Mouse (Mus musculus) forebrain, embryonic 16.5 days (tissue): ENCODE results near the gene Cbx4. TPM values are rescaled to one million over a fixed set of nuclear protein-coding genes. Genes with fewer than 3 reads are reported as not detected.

Experiments
- ATAC-seq: fragments of 200-750 bp; cut with Nextera tagmentation; 2 replicates; pipeline ENCODE4 v1.8.0; 2017; ENCODE audit warnings: mild to moderate bottlenecking, moderate library complexity
- H3K27ac ChIP-seq: fragments of 300-500 bp; sonication (generic); 2 replicates; pipeline ENCODE4 v1.5.1; 2014; ENCODE audit warnings: low read length, control low read depth
- H3K27me3 ChIP-seq: fragments of 300-500 bp; sonication (generic); replicated peaks from 2 replicates; pipeline ENCODE4 v1.6.1; 2014; ENCODE audit warnings: low read length; ENCODE audit not compliant: control insufficient read depth, insufficient read depth
- H3K36me3 ChIP-seq: fragments of 300-500 bp; sonication (generic); 2 replicates; pipeline ENCODE4 v1.6.1; 2014; ENCODE audit not compliant: control insufficient read depth, insufficient read depth
- H3K4me1 ChIP-seq: fragments of 300-500 bp; sonication (generic); replicated peaks from 2 replicates; pipeline ENCODE4 v1.6.1; 2014; ENCODE audit warnings: low read length; ENCODE audit not compliant: control insufficient read depth, insufficient read depth
- H3K4me2 ChIP-seq: fragments of 300-500 bp; sonication (generic); 2 replicates; pipeline ENCODE4 v1.6.1; 2014; ENCODE audit warnings: mild to moderate bottlenecking, low read length, control low read depth
- H3K4me3 ChIP-seq: fragments of 300-500 bp; sonication (generic); replicated peaks from 2 replicates; pipeline ENCODE4 v1.5.1; 2014; ENCODE audit warnings: mild to moderate bottlenecking, low read length, control low read depth
- H3K9ac ChIP-seq: fragments of 300-500 bp; sonication (generic); replicated peaks from 2 replicates; pipeline ENCODE4 v1.6.1; 2014; ENCODE audit warnings: low read depth, low read length, control low read depth
- H3K9me3 ChIP-seq: fragments of 300-500 bp; sonication (generic); 2 replicates; pipeline ENCODE4 v1.6.1; 2016; ENCODE audit warnings: low read length; ENCODE audit not compliant: control insufficient read depth
- WGBS: fragments of 180-500 bp; shearing (Covaris S2); extraction: QIAGEN DNeasy Blood & Tissue Kit; methylation state at CpG from one replicate; pipeline ENCODE4 v1.1.7; 2014; 5-methylcytosine and 5-hydroxymethylcytosine counted together
- polyA plus RNA-seq: library from polyadenylated mRNA; unstranded; fragments of >200 nt; fragmentation: Nextera tagmentation; extraction: Ambion mirVana; gene quantifications from 2 replicates; pipeline ENCODE4 v1.2.1, GENCODE M21; 2015

Gene Cbx4
- 18.1 and 18.5 TPM in 2 replicates for polyA plus RNA-seq

DNA sequence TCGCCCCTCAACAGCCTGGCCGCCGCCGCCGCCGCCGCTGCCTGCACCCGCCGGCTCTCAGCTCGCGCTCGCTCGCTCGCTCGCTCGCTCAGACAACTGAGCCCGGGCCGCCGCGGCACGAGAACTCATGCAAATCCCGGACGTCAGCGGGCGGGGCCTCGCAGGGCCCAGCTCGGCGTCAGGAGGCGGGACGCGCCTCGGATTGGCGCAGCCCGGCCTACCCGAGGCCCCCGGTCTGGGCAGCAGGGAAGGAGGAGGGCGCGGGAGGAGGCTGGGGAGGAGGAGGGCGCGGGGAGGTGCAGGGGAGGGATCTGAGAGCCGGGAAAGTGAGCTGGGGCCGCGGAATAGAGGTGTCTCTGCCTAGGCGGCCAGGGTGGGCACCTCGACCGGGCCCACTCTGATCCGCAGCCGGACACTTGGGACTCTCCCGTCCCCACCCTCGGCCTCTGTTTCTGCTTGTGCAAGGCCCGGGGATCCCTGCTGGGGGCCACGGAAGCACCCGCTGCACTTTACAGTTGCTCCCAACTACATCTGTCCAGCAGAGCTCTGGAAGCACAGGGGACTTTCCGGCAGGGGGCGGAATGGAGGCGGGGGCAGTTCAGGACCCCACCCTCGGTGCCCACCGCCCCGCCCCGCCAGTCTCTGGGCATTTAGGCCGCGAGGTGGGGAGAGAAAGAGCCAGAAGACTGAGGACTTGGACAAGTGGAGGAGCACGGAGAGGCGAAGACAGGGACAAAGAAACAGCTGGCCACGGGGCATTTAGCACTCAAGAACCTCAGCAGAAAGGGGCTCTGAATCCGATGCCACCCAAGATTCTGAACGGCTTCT lies at the start of gene Cbx4:
TSS of gene Cbx4 (minus strand) at position 78 of the 828 bp plus-strand sequence.
- under 1% methylated on average over 62 of the region's 67 CpGs for WGBS
- ATAC-seq, result peak; percentile 92
- peaks cover 63% of the 10 kb centered on the region for H3K4me1 ChIP-seq
- H3K27me3 ChIP-seq, result peaks cover 26% of the 10 kb centered on the region
- peak within 1 kb of the TSS; percentile 99 for H3K27ac ChIP-seq
- peak within 1 kb of the TSS; percentile 93 for H3K9ac ChIP-seq
- no peaks in the 10 kb centered on the region for H3K36me3 ChIP-seq
- H3K4me3 ChIP-seq, result peak within 1 kb of the TSS; percentile 85
- H3K4me2 ChIP-seq, result peak within 1 kb of the TSS; percentile 89
- no peaks in the 10 kb centered on the region for H3K9me3 ChIP-seq

DNA sequence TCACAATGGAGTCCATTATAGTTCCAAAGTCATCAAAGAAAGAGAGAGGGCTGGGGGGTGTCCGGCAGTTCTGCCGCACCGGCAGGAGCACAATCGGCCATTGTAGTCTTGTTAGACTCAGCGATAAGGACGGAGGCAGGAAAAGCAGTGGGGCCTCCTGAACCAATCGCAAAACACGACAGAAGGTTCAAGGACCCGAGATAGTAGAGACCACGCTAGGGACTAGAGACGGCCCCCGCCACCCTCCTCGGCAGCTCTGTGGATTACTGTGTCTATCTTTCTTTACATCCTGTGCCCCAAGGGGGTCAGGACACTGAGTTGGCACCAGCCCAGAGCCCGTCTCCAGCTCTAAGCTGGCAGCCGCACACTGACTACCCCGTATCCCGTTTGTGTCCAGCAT lies 48.6 kb upstream of the Cbx4 start:
- no peak overlapping the region for H3K27ac ChIP-seq
- 0 out of 2 replicates have a peak overlapping the region, but pooled peaks have one; percentile 12 for H3K4me2 ChIP-seq
- H3K9ac ChIP-seq, result no peak overlapping the region
- ATAC-seq, result no peak
- WGBS, result 6% methylated on average over 17 of the region's 17 CpGs
- H3K27me3 ChIP-seq, result no peaks in the 10 kb centered on the region
- no peaks in the 10 kb centered on the region for H3K36me3 ChIP-seq
- H3K9me3 ChIP-seq, result no peaks in the 10 kb centered on the region
- H3K4me3 ChIP-seq, result no peak overlapping the region
- H3K4me1 ChIP-seq, result peaks cover 17% of the 10 kb centered on the region

DNA sequence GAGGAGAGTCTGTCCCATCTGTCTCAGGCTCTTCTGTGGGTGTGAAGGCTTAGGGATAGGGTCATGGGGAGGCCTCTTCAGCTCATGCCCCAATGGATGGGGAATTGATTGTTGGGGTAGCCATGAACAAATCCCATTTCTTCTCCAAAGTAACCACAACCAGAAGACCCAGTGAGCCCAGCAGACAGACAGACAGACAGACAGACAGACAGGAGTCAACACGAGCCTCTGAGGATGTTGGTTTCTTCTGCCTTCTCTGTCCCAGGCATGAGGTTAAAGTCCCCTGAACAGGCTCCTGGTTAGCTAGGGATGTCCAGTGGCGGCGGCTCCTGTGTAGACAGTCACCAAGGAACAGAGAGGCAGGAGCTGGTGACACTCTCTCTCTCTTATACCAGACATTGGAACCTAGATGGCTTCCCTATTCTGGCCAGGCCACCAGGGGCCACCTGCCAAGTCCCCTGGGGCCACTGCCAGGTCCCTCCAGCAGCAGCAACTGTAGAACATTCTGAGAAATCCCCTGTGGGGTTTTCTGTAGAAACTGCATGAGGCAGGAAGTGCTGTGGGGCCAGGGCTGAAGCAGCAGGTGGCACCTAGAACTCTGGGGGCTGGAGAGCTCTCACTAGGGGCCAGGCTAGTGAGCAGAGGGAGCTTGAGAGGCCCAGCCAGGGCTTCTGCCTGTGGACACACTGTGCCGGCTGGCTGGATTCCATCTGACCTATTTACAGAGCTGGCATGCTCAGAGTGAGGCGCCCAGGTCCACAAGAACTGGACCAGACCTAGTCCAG lies 47.6 kb upstream of the Cbx4 start:
- 73% methylated on average over 5 of the region's 5 CpGs for WGBS
- Histone ChIP-seq H3K9me3 (no peaks in the 10 kb centered on the region), H3K9ac (no peak overlapping the region), H3K27ac (no peak overlapping the region), H3K36me3 (no peaks in the 10 kb centered on the region), H3K4me3 (no peak overlapping the region), H3K4me2 (no peak overlapping the region), H3K4me1 (peaks cover 24% of the 10 kb centered on the region), H3K27me3 (no peaks in the 10 kb centered on the region)
- no peak for ATAC-seq

DNA sequence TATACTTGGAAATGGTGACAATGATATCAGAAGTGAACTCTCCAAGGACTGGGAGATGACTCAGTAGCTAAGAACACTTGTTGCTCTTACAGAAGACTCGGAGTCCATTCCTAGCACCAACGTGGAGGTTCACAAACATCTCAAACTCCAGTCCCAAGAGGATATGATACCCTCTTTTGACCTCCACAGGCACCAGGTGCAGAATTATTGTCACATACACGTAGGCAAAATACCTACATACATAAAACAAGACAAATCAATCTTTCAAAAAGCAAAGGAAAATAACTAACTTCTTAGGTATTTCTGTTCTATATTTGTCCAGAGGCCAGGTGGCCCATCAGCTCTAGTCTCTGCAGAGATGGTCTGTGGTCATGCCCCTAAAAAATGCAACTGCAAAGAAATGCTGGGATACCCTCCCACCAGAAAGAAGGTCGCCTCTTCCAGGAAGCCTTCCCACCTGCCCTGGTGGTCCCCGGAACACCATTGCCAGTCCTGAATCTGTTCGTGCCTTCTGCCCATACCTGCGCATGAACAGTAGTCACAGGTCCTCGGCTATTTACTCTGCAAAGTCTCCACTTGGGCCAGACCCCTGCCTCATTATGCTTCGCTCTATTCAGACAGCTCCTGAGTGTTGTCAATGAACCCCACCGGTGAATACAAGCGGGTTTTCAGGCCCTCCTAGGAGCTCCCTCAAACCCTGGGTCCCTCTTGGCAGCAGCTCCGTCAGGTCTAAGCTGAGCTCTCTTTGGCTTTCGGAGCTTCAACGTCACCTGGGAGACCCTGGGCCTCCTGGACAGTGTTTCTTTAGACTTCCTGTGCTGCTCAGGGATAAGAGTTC lies 46.4 kb upstream of the Cbx4 start:
- Histone ChIP-seq H3K9ac (no peak overlapping the region), H3K4me1 (peaks cover 36% of the 10 kb centered on the region), H3K9me3 (no peaks in the 10 kb centered on the region), H3K27ac (no peak overlapping the region), H3K27me3 (no peaks in the 10 kb centered on the region), H3K4me3 (no peak overlapping the region), H3K4me2 (no peak overlapping the region), H3K36me3 (no peaks in the 10 kb centered on the region)
- ATAC-seq, result no peak
- 71% methylated on average over 14 of the region's 14 CpGs for whole genome bisulfite sequencing

DNA sequence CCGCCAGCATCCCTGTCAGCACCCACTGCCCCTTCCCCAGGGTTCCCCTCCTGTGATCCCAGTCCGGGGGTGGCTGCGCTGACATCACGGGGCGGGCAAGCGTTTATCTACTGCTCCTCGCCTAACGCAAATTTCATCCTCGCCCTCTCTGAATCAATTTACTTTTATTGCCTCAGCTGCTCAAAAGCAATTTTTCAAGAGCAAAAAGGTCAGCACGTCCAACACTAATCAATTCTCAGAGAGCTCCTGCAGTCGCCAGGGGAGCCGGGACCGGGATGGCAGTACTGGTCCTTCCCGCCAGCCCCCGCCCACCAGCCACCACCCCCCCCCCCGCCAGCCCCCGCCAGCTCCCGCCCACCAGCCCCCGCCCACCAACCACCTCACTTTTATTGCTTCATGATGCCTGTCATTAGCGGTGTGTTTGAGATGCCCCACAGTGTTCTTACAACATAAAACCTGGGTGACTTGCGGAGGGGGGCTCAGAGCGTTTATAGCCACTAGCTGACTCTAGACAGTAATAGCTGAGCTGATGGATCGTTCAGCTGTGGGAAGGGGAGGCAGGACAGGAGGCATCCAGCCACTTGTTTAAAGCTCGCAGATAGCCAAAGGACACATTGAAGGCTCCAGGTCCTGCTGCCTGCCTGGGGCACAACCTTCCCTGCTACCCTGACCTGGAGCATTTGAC lies 44.2 kb upstream of the Cbx4 start:
- WGBS, result 23% methylated on average over 22 of the region's 24 CpGs
- H3K27ac ChIP-seq, result no peak overlapping the region
- peak overlapping the region; percentile 18; the same call in 1 of the 2 replicates for H3K4me3 ChIP-seq
- no peak for ATAC-seq
- H3K9ac ChIP-seq, result peak overlapping the region; percentile 27; the same call in 1 of the 2 replicates
- H3K4me1 ChIP-seq, result peaks cover 51% of the 10 kb centered on the region
- H3K27me3 ChIP-seq, result no peaks in the 10 kb centered on the region
- H3K4me2 ChIP-seq, result peak overlapping the region; percentile 38
- H3K36me3 ChIP-seq, result no peaks in the 10 kb centered on the region
- H3K9me3 ChIP-seq, result no peaks in the 10 kb centered on the region

DNA sequence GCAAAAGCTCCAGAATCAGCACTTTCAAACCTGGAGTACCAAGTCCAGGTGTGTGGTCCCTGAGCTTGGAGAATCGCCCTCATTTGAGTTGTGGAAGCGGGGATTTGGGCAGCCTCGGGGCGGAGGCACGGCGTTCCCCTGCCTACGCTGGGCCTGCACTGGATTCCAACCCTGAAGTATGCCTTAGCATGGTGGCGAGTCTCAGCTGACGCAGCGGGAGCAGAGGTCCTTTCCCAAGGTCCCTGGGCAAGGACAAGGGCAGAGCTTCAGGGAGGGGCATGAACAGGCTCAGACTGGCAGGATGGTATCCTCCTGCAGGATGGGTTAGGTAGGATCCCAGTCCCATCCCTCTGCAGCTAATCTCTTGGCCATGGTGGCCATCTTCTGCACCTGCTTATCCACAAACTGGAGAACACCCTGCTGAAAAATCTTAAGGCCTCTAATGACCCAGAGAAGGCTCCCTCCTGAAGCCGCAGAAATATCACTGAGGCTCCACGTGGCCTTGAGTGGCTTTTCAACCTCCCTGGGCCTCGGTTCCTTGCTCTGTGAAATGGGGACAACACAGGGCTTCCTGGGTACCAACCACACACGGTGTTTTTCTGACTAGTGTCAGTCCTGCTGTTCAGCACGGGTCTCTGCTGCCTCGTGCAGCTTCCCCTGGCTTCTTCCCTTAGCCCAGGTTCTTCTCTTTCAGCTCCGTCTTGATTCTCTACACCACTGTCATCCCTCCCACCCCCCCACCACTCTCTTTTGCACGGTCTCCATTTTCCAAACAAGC lies 43.4 kb upstream of the Cbx4 start:
- Histone ChIP-seq H3K4me3 (peak overlapping the region; percentile 18; the same call in 1 of the 2 replicates), H3K27ac (no peak overlapping the region), H3K4me2 (peak overlapping the region; percentile 38), H3K27me3 (no peaks in the 10 kb centered on the region), H3K9me3 (no peaks in the 10 kb centered on the region), H3K9ac (peak overlapping the region; percentile 27; the same call in 1 of the 2 replicates), H3K4me1 (peaks cover 46% of the 10 kb centered on the region), H3K36me3 (no peaks in the 10 kb centered on the region)
- 53% methylated on average over 18 of the region's 18 CpGs for WGBS
- no peak for ATAC-seq

DNA sequence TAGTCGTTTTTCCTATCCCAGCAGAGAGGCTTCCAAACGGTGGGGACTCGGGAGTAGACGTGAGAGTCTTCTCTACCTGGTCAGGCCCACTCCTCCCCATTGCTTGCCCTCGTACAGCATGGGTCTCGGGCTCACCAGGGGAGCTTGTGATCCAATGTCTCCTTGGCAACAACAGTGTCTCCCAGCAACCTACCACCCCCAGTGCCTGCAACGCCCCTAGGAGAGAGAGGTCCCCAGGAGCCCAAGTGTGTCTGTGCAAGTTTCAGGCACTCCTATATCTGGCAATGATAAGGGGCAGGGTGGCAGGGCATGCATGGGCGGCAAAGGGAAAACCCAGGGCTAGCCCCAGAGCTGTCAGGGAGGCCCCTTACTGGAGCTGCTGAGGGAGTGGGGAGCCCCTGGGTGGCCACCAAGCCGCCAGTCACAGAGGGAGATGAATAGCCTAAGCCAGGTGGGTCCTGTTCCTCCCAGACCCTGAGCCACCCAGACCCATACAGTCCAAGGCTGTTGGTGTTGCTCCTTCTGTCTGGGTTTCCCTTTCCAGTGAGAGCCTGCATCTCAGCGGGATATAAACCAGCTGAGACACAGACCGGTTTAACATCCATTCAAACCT lies 42.8 kb upstream of the Cbx4 start:
- ATAC-seq, result no peak
- no peaks in the 10 kb centered on the region for H3K9me3 ChIP-seq
- 46% methylated on average over 11 of the region's 11 CpGs for WGBS
- no peak overlapping the region for H3K4me3 ChIP-seq
- H3K27ac ChIP-seq, result no peak overlapping the region
- H3K36me3 ChIP-seq, result no peaks in the 10 kb centered on the region
- H3K27me3 ChIP-seq, result no peaks in the 10 kb centered on the region
- no peak overlapping the region for H3K9ac ChIP-seq
- H3K4me2 ChIP-seq, result no peak overlapping the region
- peaks cover 45% of the 10 kb centered on the region for H3K4me1 ChIP-seq
